Comparison of ENCODE assay signal across 8 mouse cellular contexts in the genomic region with DNA sequence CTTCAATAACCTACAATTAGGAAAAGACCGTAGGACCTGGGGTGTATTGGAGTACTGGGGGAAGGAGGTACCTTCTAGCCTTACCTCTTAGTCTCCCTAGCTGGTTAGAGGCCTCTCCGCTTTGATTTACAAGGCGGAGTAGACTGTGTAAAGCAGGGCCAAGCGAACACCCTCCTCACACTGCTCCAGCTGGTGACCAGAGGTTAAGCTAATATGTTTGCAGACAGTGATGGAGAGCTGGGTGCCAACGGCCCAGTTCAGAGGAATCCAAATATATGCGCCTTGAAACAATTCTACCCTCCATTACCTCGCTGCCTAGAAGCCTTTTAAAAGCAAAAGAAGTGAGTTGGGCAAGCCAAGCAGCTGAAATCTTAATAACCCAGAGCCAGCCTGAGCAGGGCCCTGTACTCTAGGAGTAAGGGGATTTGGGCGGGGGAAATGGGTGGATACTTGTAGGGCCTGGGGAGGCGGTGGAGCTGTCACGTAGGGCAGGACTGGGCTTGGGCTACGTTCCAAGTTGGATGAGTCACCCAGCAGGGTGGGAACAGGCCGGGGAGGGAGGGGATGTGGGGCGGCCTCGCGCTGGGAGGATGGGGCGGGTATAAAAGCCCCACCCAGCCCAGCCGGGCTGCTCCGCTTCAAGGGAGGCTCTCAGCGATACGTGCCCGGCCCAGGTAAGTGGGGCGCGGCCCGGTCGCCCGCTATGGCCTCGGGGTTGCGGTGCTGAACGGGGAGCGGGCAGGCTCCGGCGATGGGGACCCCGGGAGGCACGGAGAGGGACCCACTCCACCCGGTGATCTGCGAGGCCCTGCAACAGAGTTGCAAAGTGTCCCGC. TPM values are rescaled to one million over a fixed set of nuclear protein-coding genes. Genes with fewer than 3 reads are reported as not detected.
DNase-seq lines count a peak whose midpoint lies in the region; ATAC-seq and TF ChIP-seq lines count a peak whose summit lies in the region.

Gene Anxa2, plus strand, starts transcription at position 555 of the 835 bp plus-strand sequence.

- H3K4me3 ChIP-seq in CH12.LX (replicated peaks in 1 of 3; ENCODE audit: low read depth in 2 of 3, low read length in 2 of 3, poor library complexity in 1 of 3) = no peak within 1 kb of the TSS
- peak within 1 kb of the TSS; percentile 49 for H3K4me3 ChIP-seq in forebrain, embryonic 13.5 days
- peak within 1 kb of the TSS; percentile 60 for H3K4me3 ChIP-seq in layer of hippocampus, adult 2 months

- WGBS in forebrain, embryonic 13.5 days = 11% methylated on average over 37 of the region's 37 CpGs

- no peaks in the 10 kb centered on the region for H3K36me3 ChIP-seq in CH12.LX (replicated peaks in 1 of 2; ENCODE audit: control insufficient read depth in 1 of 2, insufficient read depth in 1 of 2, low read length in 1 of 2)
- H3K36me3 ChIP-seq in forebrain, embryonic 13.5 days (ENCODE audit: poor library complexity, severe bottlenecking) = no peaks in the 10 kb centered on the region

- no peak for TF ChIP-seq RAD21 in CH12.LX (IDR thresholded peaks at IDR 0.05; ENCODE audit: low read depth, low read length)

- intact Hi-C loops in heart, postnatal 25 days (cut with DNase I) = no loop called here

- DNase-seq in CH12.LX (ENCODE audit: extremely low read depth) = no peak
- DNase-seq in adrenal gland, postnatal 25 days = peak; percentile 99
- peak; percentile 88 for DNase-seq in heart, postnatal 25 days (ENCODE audit: low spot score)
- peak in 1 of 2 experiments; percentile 47 for DNase-seq in layer of hippocampus, adult 2 months (ENCODE audit: low spot score in 2 of 2)
- peak; percentile 97 for DNase-seq in lung, postnatal 10 days
- peak; percentile 72 for DNase-seq in ovary, postnatal 10 days (ENCODE audit: low spot score)
- peak; percentile 61 to 75 for DNase-seq in thymus, postnatal 36 days

- no peaks in the 10 kb centered on the region for H3K79me2 ChIP-seq in CH12.LX (replicated peaks; ENCODE audit: control insufficient read depth, extremely low read depth, insufficient read depth, poor library complexity, severe bottlenecking)

- no peak for TF ChIP-seq CTCF in CH12.LX (conservative IDR thresholded peaks at IDR 0.05 in 1 of 2, IDR thresholded peaks at IDR 0.05 in 1 of 2; ENCODE audit: low read depth in 2 of 2, low read length in 2 of 2)
- no peak for TF ChIP-seq CTCF in layer of hippocampus, adult 2 months (conservative IDR thresholded peaks at IDR 0.05)

- ATAC-seq in forebrain, embryonic 13.5 days = peak; percentile 89

- H3K9ac ChIP-seq in CH12.LX (ENCODE audit: insufficient read depth, low read depth) = no peak within 1 kb of the TSS
- H3K9ac ChIP-seq in forebrain, embryonic 13.5 days = peak within 1 kb of the TSS; percentile 65

- dilution Hi-C loops in CH12.LX (cut with MboI; ENCODE audit: extremely low pct_ligation_motif_present, extremely low pct_unique_long_range_greater_than_20kb, low sequenced_read_pairs) = no loop called here

- H3K4me1 ChIP-seq in CH12.LX (ENCODE audit: control insufficient read depth in 1 of 2, insufficient read depth in 2 of 2) = peaks cover 0 to 23% of the 10 kb centered on the region in 2 experiments; a peak in 2 of 4 replicates
- H3K4me1 ChIP-seq in forebrain, embryonic 13.5 days = peaks cover 21% of the 10 kb centered on the region

- no peak for TF ChIP-seq POLR2A in CH12.LX (IDR thresholded peaks at IDR 0.05; ENCODE audit: low read depth, low read length)

- peak within 1 kb of the TSS; percentile 8; the same call in 1 of the 2 replicates for H3K4me2 ChIP-seq in CH12.LX (ENCODE audit: insufficient read depth, low read depth, poor library complexity, severe bottlenecking)
- peak within 1 kb of the TSS; percentile 89 for H3K4me2 ChIP-seq in forebrain, embryonic 13.5 days

- no peak for TF ChIP-seq EP300 in CH12.LX (IDR thresholded peaks at IDR 0.05; ENCODE audit: low read length)

- in situ Hi-C loops in CH12.LX (cut with MboI; ENCODE audit: low pct_ligation_motif_present, low pct_unique_long_range_greater_than_20kb, low sequenced_read_pairs) = no loop called here

- no peaks in the 10 kb centered on the region for H3K27me3 ChIP-seq in CH12.LX (replicated peaks)
- H3K27me3 ChIP-seq in forebrain, embryonic 13.5 days = peaks cover 21% of the 10 kb centered on the region

- no peaks in the 10 kb centered on the region for H3K9me3 ChIP-seq in CH12.LX (replicated peaks; ENCODE audit: low read length)
- H3K9me3 ChIP-seq in forebrain, embryonic 13.5 days (replicated peaks) = no peaks in the 10 kb centered on the region

- H3K27ac ChIP-seq in CH12.LX (ENCODE audit: insufficient read depth, low read depth) = no peak within 1 kb of the TSS
- peak within 1 kb of the TSS; percentile 49 for H3K27ac ChIP-seq in forebrain, embryonic 13.5 days
- peak within 1 kb of the TSS; percentile 55; the same call in 1 of the 2 replicates for H3K27ac ChIP-seq in layer of hippocampus, adult 2 months

TF ChIP-seq in CH12.LX, 34 proteins besides CTCF, POLR2A, EP300 and RAD21:
- TF ChIP-seq TBP (conservative IDR thresholded peaks at IDR 0.05; ENCODE audit: low read depth, low read length) = no peak
- no peak for TF ChIP-seq ELF1 (IDR thresholded peaks at IDR 0.05; ENCODE audit: low read depth, low read length)
- no peak for TF ChIP-seq MAX (IDR thresholded peaks at IDR 0.05; ENCODE audit: low read length)
- no peak for TF ChIP-seq E2F4 (IDR thresholded peaks at IDR 0.05; ENCODE audit: insufficient replicate concordance, low read depth, low read length)
- TF ChIP-seq PAX5 (IDR thresholded peaks at IDR 0.05; ENCODE audit: low read length) = no peak
- TF ChIP-seq CHD1 (IDR thresholded peaks at IDR 0.05; ENCODE audit: low read depth, low read length) = no peak
- TF ChIP-seq USF1 (IDR thresholded peaks at IDR 0.05; ENCODE audit: low read depth, low read length) = no peak
- no peak for TF ChIP-seq GABPA (IDR thresholded peaks at IDR 0.05; ENCODE audit: insufficient replicate concordance, low read depth, low read length)
- no peak for TF ChIP-seq MAFK (IDR thresholded peaks at IDR 0.05; ENCODE audit: insufficient replicate concordance, low read length)
- no peak for TF ChIP-seq JUN (IDR thresholded peaks at IDR 0.05; ENCODE audit: insufficient read depth, low read depth, low read length)
- no peak for TF ChIP-seq NELFE (IDR thresholded peaks at IDR 0.05; ENCODE audit: low read depth, low read length)
- TF ChIP-seq SMC3 (IDR thresholded peaks at IDR 0.05; ENCODE audit: low read depth, low read length) = no peak
- no peak for TF ChIP-seq RCOR1 (conservative IDR thresholded peaks at IDR 0.05; ENCODE audit: low read depth, low read length)
- TF ChIP-seq SIN3A (IDR thresholded peaks at IDR 0.05; ENCODE audit: low read length) = no peak
- TF ChIP-seq ZNF384 (IDR thresholded peaks at IDR 0.05; ENCODE audit: low read depth, low read length) = no peak
- TF ChIP-seq CHD2 (IDR thresholded peaks at IDR 0.05; ENCODE audit: low read length) = no peak
- no peak for TF ChIP-seq ZKSCAN1 (IDR thresholded peaks at IDR 0.05; ENCODE audit: borderline replicate concordance, low read depth, low read length)

RNA-seq across cellular contexts. Expression of gene Anxa2, which starts in this region (rescaled TPM):
- total RNA-seq in CH12.LX (2012; rRNA removed) (0.08 and 0.13 TPM in 2 replicates), CH12.LX (2014; rRNA removed) (0.26 TPM in 1 of 2 replicates, not detected in the other)
- 0.16 TPM in 1 of 2 replicates, not detected in the other for polyA plus RNA-seq in CH12.LX (2012; ENCODE audit: insufficient read length, low read depth)
- total RNA-seq in adrenal gland, postnatal 25 days (2021) = 390 and 445 TPM in 2 replicates
- 79.2 and 80.1 TPM in 2 replicates for polyA plus RNA-seq in forebrain, embryonic 13.5 days (2015; fragmentation: Nextera tagmentation; extraction: Ambion mirVana)
- 100 to 1,000 TPM in 1 of 2 experiments, 10 to 100 TPM in 1; 95.4 to 104 TPM for total RNA-seq in heart, postnatal 25 days (2021)
- 1 to 10 TPM; 8.8 to 9.6 TPM for total RNA-seq in layer of hippocampus, adult 2 months (2021)

Comparison
In these comparisons a context has a peak if more than half of its experiments do, and no peak if none do; other contexts are left out.
1. RNA of gene Anxa2 (total RNA-seq): 390 to 445 TPM in adrenal gland, postnatal 25 days and 95.4 to 104 TPM in heart, postnatal 25 days; 8.8 to 9.6 TPM in layer of hippocampus, adult 2 months and 0.08 to 0.26 TPM in CH12.LX; every median in the first group is over 4 times any median in the second.
2. RNA of gene Anxa2 (polyA plus RNA-seq): 79.2 to 80.1 TPM in forebrain, embryonic 13.5 days; 0.16 TPM in CH12.LX; every median in the first group is over 10 times any median in the second.
3. H3K4me3 ChIP-seq: peak in forebrain, embryonic 13.5 days (single experiment) and layer of hippocampus, adult 2 months (single experiment); none in CH12.LX (0 of 3).